Mouse (Mus musculus) urinary bladder, postnatal 4 days (tissue): ENCODE measurements at regions not wholly inside any gene's neighbourhood (a gene's known extent, or its start where the extent isn't known, plus 50 kb on each side); places are given as distances from the start of the nearest gene placed in this dataset.
"Not testable (repeated sequence)": the region's sequence is repeated elsewhere in the genome, so short reads cannot be mapped to it uniquely, and the experiment has no call there.

ENCODE experiments used
- DNase-seq, 2 experiments: peaks; one replicate each; pipeline ENCODE4 v3.0.0; 2021 to 2022; ENCODE audit warnings: low spot score in 2 of 2

- DNase-seq: no peak
These were observed 66.9 kb downstream of the Twistnb start for GRCm38 (mm10) chr12:33496306-33496705.

GRCm38 (mm10) chr12:33497319-33497892 lies 68.0 kb downstream of the Twistnb start:
- DNase-seq: no peak

- DNase-seq: no peak
These were observed 112.1 kb downstream of the Twistnb start for GRCm38 (mm10) chr12:33541566-33541965.

GRCm38 (mm10) chr12:33551660-33552059 lies 122.2 kb downstream of the Twistnb start:
- DNase-seq: not testable (repeated sequence)

- no peak for DNase-seq
These were observed 122.8 kb downstream of the Twistnb start for GRCm38 (mm10) chr12:33552231-33552630.

- no peak for DNase-seq
These were observed 123.2 kb downstream of the Twistnb start for GRCm38 (mm10) chr12:33552651-33553050.

GRCm38 (mm10) chr12:33553731-33554130 lies 124.3 kb downstream of the Twistnb start:
- no peak for DNase-seq

- DNase-seq: no peak
These were observed 131.7 kb downstream of the Twistnb start for GRCm38 (mm10) chr12:33561141-33561540.

- DNase-seq: no peak
These were observed 148.5 kb downstream of the Twistnb start for GRCm38 (mm10) chr12:33577877-33578428.

GRCm38 (mm10) chr12:33580809-33581208 lies 151.4 kb downstream of the Twistnb start:
- no peak for DNase-seq

- DNase-seq: no peak
These were observed 161.6 kb downstream of the Twistnb start for GRCm38 (mm10) chr12:33591031-33591430.

GRCm38 (mm10) chr12:33592431-33592911 lies 163.0 kb downstream of the Twistnb start:
- DNase-seq: no peak

- DNase-seq: no peak
These were observed 163.5 kb downstream of the Twistnb start for GRCm38 (mm10) chr12:33592938-33593337.

GRCm38 (mm10) chr12:33593685-33594084 lies 164.2 kb downstream of the Twistnb start:
- DNase-seq: no peak

- DNase-seq: no peak
These were observed 176.0 kb downstream of the Twistnb start for GRCm38 (mm10) chr12:33605393-33605792.

- no peak for DNase-seq
These were observed 178.6 kb downstream of the Twistnb start for GRCm38 (mm10) chr12:33607811-33608602.

GRCm38 (mm10) chr12:33612378-33612777 lies 182.9 kb downstream of the Twistnb start:
- no peak for DNase-seq

GRCm38 (mm10) chr12:33620391-33620790 lies 191.0 kb downstream of the Twistnb start:
- no peak for DNase-seq

GRCm38 (mm10) chr12:33626092-33626882 lies 196.9 kb downstream of the Twistnb start:
- no peak for DNase-seq

GRCm38 (mm10) chr12:33652597-33652996 lies 223.2 kb downstream of the Twistnb start:
- no peak for DNase-seq

- no peak for DNase-seq
These were observed 246.1 kb downstream of the Twistnb start for GRCm38 (mm10) chr12:33675508-33675907.

GRCm38 (mm10) chr12:33692870-33693269 lies 235.4 kb upstream of the Ferd3l start:
- no peak for DNase-seq
